Mouse (Mus musculus) Patski (cell line): ENCODE results near the gene Myadml2. TPM values are rescaled to one million over a fixed set of nuclear protein-coding genes. Genes with fewer than 3 reads are reported as not detected.
A peak's percentile ranks its signal among the peaks of the same experiment; 100 is the strongest.

ENCODE experiments used
- ATAC-seq: fragments of 100-300 bp; one replicate; pipeline ENCODE4 v1.8.0; 2021
- CTCF ChIA-PET: fragments of 350-600 bp; sonication (Branson Sonifier 250); formaldehyde crosslinking; loops from one replicate; lab custom pipeline; 2022; ENCODE audit warnings: inconsistent platforms; lab: Charles Lee
- POLR2A ChIA-PET: fragments of 350-600 bp; sonication (Branson Sonifier 250); formaldehyde crosslinking; loops from one replicate; lab custom pipeline; 2022; ENCODE audit warnings: antibody characterized with exemption, inconsistent platforms; lab: Charles Lee
- DNase-seq: peaks from one replicate; pipeline ENCODE4 v3.0.0-alpha.2; 2011; ENCODE audit warnings: low read depth, low spot score
- H3K27me3 ChIP-seq: fragments of 371-371 bp; one replicate; pipeline ENCODE4 v1.5.1; 2021
- CTCF ChIP-seq: fragments of 100-300 bp; IDR thresholded peaks from one replicate; pipeline ENCODE4 v1.5.1; 2021
- in situ Hi-C: fragments of 300-500 bp; cut with MboI; formaldehyde crosslinking; loops from 3 replicates; pipeline ENCODE4 v1.11.1; 2018; ENCODE audit warnings: low pct_unique_long_range_greater_than_20kb, mixed read lengths
- polyA plus RNA-seq: library from polyadenylated mRNA; unstranded; gene quantifications from one replicate; pipeline ENCODE4 v1.2.3, GENCODE M21; 2021

Myadml2 gene
- polyA plus RNA-seq = not detected

GRCm38 (mm10) chr11:120648001-120648476 lies at the start of gene Myadml2:
TSS of gene Myadml2 (minus strand) at chr11:120648158.
- H3K27me3 ChIP-seq = peaks cover 25% of the 10 kb centered on the region
- ATAC-seq = no peak
- ChIA-PET CTCF (no interaction called here), POLR2A (no interaction called here)
- no peak for TF ChIP-seq CTCF
- in situ Hi-C loops = no loop called here
- no peak for DNase-seq

- no peak for TF ChIP-seq CTCF
- no peaks in the 10 kb centered on the region for H3K27me3 ChIP-seq
- in situ Hi-C loops = no loop called here
- ChIA-PET POLR2A (interaction anchor here (1.3 to 4.0 kb wide), 2 partner anchors 13 to 24 kb away, joined by 3 to 12 read pairs; partner anchors contain the start of gene Aspscr1), CTCF (interaction anchor here (0.8 to 1.9 kb wide), 9 partner anchors 9 to 79 kb away, joined by 3 to 6 read pairs (median 4); partner anchors contain the start of gene Aspscr1)
- ATAC-seq = peak; percentile 87
- DNase-seq = peak; percentile 93
These were observed 49.8 kb upstream of the Myadml2 start for GRCm38 (mm10) chr11:120697741-120698140.

GRCm38 (mm10) chr11:120696568-120696967 lies 48.6 kb upstream of the Myadml2 start:
- no peaks in the 10 kb centered on the region for H3K27me3 ChIP-seq
- DNase-seq (no peak), ATAC-seq (no peak)
- ChIA-PET POLR2A (no interaction called here), CTCF (interaction anchor here (1.6 to 1.9 kb wide), 2 partner anchors 23 to 65 kb away, joined by 3 to 4 read pairs; partner anchors contain the start of gene Aspscr1)
- in situ Hi-C loops = no loop called here
- TF ChIP-seq CTCF = no peak

GRCm38 (mm10) chr11:120695641-120696040 lies 47.7 kb upstream of the Myadml2 start:
- H3K27me3 ChIP-seq = no peaks in the 10 kb centered on the region
- ChIA-PET CTCF (no interaction called here), POLR2A (no interaction called here)
- DNase-seq = no peak
- in situ Hi-C loops = no loop called here
- ATAC-seq = no peak
- TF ChIP-seq CTCF = no peak

- in situ Hi-C loops = no loop called here
- no peaks in the 10 kb centered on the region for H3K27me3 ChIP-seq
- CTCF ChIA-PET = no interaction called here
- POLR2A ChIA-PET = no interaction called here
- TF ChIP-seq CTCF = no peak
- no peak for ATAC-seq
- DNase-seq = no peak
These were observed 47.2 kb upstream of the Myadml2 start for GRCm38 (mm10) chr11:120695184-120695583.

- no peaks in the 10 kb centered on the region for H3K27me3 ChIP-seq
- TF ChIP-seq CTCF = no peak
- no peak for ATAC-seq
- ChIA-PET POLR2A (interaction anchor here (2.3 kb wide), 1 partner anchor 10 kb away, joined by 5 read pairs; no protein-coding TSS in a partner anchor), CTCF (interaction anchor here (0.7 to 0.8 kb wide), 2 partner anchors 19 to 27 kb away, joined by 3 read pairs; no protein-coding TSS in a partner anchor)
- DNase-seq = no peak
- in situ Hi-C loops = no loop called here
These were observed 45.5 kb upstream of the Myadml2 start for GRCm38 (mm10) chr11:120693461-120693860.

- ChIA-PET POLR2A (interaction anchor here (2.3 kb wide), 1 partner anchor 9 kb away, joined by 5 read pairs; no protein-coding TSS in a partner anchor), CTCF (interaction anchor here (0.7 to 1.3 kb wide), 3 partner anchors 16 to 26 kb away, joined by 3 read pairs; no protein-coding TSS in a partner anchor)
- no peak for TF ChIP-seq CTCF
- ATAC-seq = no peak
- H3K27me3 ChIP-seq = no peaks in the 10 kb centered on the region
- in situ Hi-C loops = no loop called here
- no peak for DNase-seq
These were observed 44.6 kb upstream of the Myadml2 start for GRCm38 (mm10) chr11:120692471-120693011.

- no peak for DNase-seq
- ChIA-PET CTCF (interaction anchor here (1.2 kb wide), 1 partner anchor 12 kb away, joined by 3 read pairs; no protein-coding TSS in a partner anchor), POLR2A (no interaction called here)
- no peaks in the 10 kb centered on the region for H3K27me3 ChIP-seq
- ATAC-seq = no peak
- in situ Hi-C loops = no loop called here
- no peak for TF ChIP-seq CTCF
These were observed 41.4 kb upstream of the Myadml2 start for GRCm38 (mm10) chr11:120689365-120689764.

- ATAC-seq (no peak), DNase-seq (no peak)
- in situ Hi-C loops = no loop called here
- ChIA-PET CTCF (no interaction called here), POLR2A (no interaction called here)
- no peak for TF ChIP-seq CTCF
- no peaks in the 10 kb centered on the region for H3K27me3 ChIP-seq
These were observed 38.8 kb upstream of the Myadml2 start for GRCm38 (mm10) chr11:120686650-120687272.

- no peak for TF ChIP-seq CTCF
- DNase-seq (no peak), ATAC-seq (no peak)
- CTCF ChIA-PET = interaction anchor here (1.2 to 2.2 kb wide), 2 partner anchors 13 to 26 kb away, joined by 4 read pairs; no protein-coding TSS in a partner anchor
- POLR2A ChIA-PET = interaction anchor here (1.5 to 1.6 kb wide), 2 partner anchors 8 to 10 kb away, joined by 4 to 5 read pairs; no protein-coding TSS in a partner anchor
- no peaks in the 10 kb centered on the region for H3K27me3 ChIP-seq
- in situ Hi-C loops = no loop called here
These were observed 36.7 kb upstream of the Myadml2 start for GRCm38 (mm10) chr11:120684660-120685059.

GRCm38 (mm10) chr11:120684086-120684485 lies 36.1 kb upstream of the Myadml2 start:
- no peak for ATAC-seq
- TF ChIP-seq CTCF = no peak
- ChIA-PET CTCF (interaction anchor here (1.2 to 2.2 kb wide), 2 partner anchors 14 to 25 kb away, joined by 4 read pairs; no protein-coding TSS in a partner anchor), POLR2A (interaction anchor here (1.5 kb wide), 1 partner anchor 9 kb away, joined by 5 read pairs; no protein-coding TSS in a partner anchor)
- no peaks in the 10 kb centered on the region for H3K27me3 ChIP-seq
- in situ Hi-C loops = no loop called here
- no peak for DNase-seq
